Mouse (Mus musculus) hindbrain, embryonic 13.5 days (tissue): ENCODE results near the gene Tmem132e. TPM values are rescaled to one million over a fixed set of nuclear protein-coding genes. Genes with fewer than 3 reads are reported as not detected.

Experiments
- ATAC-seq: fragments of 200-750 bp; cut with Nextera tagmentation; 2 replicates; pipeline ENCODE4 v1.8.0; 2017; ENCODE audit warnings: moderate TSS enrichment; ENCODE audit not compliant: low FRiP score
- H3K27ac ChIP-seq: fragments of 300-500 bp; sonication (generic); 2 replicates; pipeline ENCODE4 v1.5.1; 2015; ENCODE audit warnings: inconsistent platforms, mild to moderate bottlenecking, moderate library complexity
- H3K27me3 ChIP-seq: fragments of 300-500 bp; sonication (generic); 2 replicates; pipeline ENCODE4 v1.6.1; 2015; ENCODE audit warnings: mild to moderate bottlenecking, inconsistent platforms
- H3K36me3 ChIP-seq: fragments of 300-500 bp; sonication (generic); 2 replicates; pipeline ENCODE4 v1.6.1; 2015; ENCODE audit warnings: mild to moderate bottlenecking, inconsistent platforms
- H3K4me1 ChIP-seq: fragments of 300-500 bp; sonication (generic); replicated peaks from 2 replicates; pipeline ENCODE4 v1.6.1; 2015; ENCODE audit warnings: inconsistent platforms
- H3K4me2 ChIP-seq: fragments of 300-500 bp; sonication (generic); 2 replicates; pipeline ENCODE4 v1.6.1; 2015; ENCODE audit warnings: inconsistent platforms, mild to moderate bottlenecking, moderate library complexity
- H3K4me3 ChIP-seq: fragments of 300-500 bp; sonication (generic); 2 replicates; pipeline ENCODE4 v1.5.1; 2015; ENCODE audit warnings: mild to moderate bottlenecking, inconsistent platforms
- H3K9ac ChIP-seq: fragments of 300-500 bp; sonication (generic); 2 replicates; pipeline ENCODE4 v1.6.1; 2015; ENCODE audit warnings: mild to moderate bottlenecking, inconsistent platforms
- H3K9me3 ChIP-seq: fragments of 300-500 bp; sonication (generic); 2 replicates; pipeline ENCODE4 v1.6.1; 2016; ENCODE audit warnings: inconsistent platforms
- WGBS: fragments of 180-500 bp; shearing (Covaris S2); methylation state at CpG from one replicate; pipeline ENCODE4 v1.1.7; 2015; 5-methylcytosine and 5-hydroxymethylcytosine counted together
- polyA plus RNA-seq: library from polyadenylated mRNA; unstranded; fragments of >200 nt; fragmentation: Nextera tagmentation; extraction: Ambion mirVana; gene quantifications from 2 replicates; pipeline ENCODE4 v1.2.1, GENCODE M21; 2015

Gene Tmem132e
- 2.0 and 2.2 TPM in 2 replicates for polyA plus RNA-seq

DNA sequence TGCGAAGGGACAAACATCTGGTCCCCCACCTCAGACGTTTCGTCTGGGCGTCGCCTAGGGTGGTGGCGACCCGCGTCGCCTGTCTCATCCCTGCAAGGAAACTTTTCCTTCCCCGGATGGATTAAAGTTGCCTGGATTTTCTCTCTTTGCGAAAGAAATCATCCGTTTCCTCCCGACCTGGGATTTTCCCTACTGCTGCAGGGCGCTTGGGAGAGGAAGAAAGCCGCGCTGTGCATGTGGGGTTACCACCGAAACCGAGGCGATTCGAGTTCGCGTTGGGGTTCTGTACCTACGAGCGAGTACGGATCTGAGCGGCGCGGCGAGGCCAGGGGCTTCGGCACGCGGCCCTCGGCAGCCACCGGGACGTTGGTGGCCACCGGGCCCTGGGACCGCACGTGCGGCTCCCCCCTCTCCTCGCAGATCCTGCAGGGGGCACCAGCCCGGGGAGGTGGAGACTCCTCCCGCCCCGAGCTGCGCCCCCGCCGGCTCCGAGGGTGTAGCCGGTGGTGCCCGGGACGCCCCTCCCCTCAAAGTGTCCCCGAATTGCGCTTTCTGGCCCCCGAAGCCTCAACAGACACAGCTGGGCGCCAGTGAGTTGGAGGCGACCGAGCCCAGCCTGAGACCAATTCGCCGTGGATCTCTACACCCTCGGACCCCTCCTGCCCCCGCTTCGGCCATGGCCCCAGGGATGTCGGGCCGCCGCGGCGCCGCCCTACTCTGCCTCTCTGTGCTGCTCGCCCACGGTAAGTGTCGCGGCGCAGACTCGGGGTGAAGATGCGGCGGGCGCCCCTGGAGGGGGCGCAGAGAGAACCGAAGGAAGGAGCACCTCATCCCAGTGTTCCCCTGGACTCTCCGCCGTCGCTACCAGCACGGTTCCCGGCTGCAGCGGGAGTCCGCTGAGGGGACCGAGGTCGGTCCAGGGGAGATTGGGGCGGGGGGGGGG is at the start of gene Tmem132e:
Gene Tmem132e, plus strand, starts transcription at position 530 of the 943 bp plus-strand sequence.
- peak; percentile 31 for ATAC-seq
- peak within 1 kb of the TSS; percentile 69 for H3K4me3 ChIP-seq
- under 1% methylated on average over 88 of the region's 88 CpGs for WGBS
- H3K9ac ChIP-seq: peak within 1 kb of the TSS; percentile 80
- peak within 1 kb of the TSS; percentile 76 for H3K27ac ChIP-seq
- no peaks in the 10 kb centered on the region for H3K36me3 ChIP-seq
- peaks cover 71% of the 10 kb centered on the region for H3K27me3 ChIP-seq
- H3K4me1 ChIP-seq: peaks cover 56% of the 10 kb centered on the region
- H3K4me2 ChIP-seq: peak within 1 kb of the TSS; percentile 96
- no peaks in the 10 kb centered on the region for H3K9me3 ChIP-seq

DNA sequence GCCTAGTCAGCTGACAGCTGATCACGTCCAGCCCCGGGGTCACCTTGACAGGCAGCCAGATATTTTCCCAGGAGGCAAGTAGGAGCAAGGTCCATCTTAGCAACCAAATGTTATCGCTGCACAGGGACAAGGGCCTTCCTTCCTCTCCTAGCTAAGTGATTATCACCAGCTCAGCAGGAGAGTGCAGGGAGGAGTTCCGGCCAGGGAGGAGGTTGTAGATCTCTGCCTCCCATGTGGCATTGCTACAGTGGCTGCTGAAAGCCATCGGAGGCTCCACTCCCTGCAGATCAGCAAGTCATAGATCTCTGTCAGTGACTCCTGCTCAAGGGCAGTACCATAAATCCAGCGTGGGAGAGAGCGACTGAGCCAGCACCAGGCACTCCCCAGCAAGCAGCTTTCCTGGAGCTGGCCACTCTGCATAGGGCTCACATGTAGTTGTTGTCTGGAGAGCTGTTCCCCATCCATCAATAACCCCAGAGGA is 48.7 kb upstream of the Tmem132e start:
- no peak overlapping the region for H3K4me2 ChIP-seq
- no peaks in the 10 kb centered on the region for H3K36me3 ChIP-seq
- H3K9ac ChIP-seq: no peak overlapping the region
- H3K4me3 ChIP-seq: no peak overlapping the region
- peak; percentile 46; the same call in 1 of the 2 replicates for ATAC-seq
- peak overlapping the region; percentile 67 for H3K27ac ChIP-seq
- H3K4me1 ChIP-seq: peaks cover 17% of the 10 kb centered on the region
- 29% methylated on average over 7 of the region's 7 CpGs for WGBS
- H3K9me3 ChIP-seq: no peaks in the 10 kb centered on the region
- H3K27me3 ChIP-seq: no peaks in the 10 kb centered on the region

DNA sequence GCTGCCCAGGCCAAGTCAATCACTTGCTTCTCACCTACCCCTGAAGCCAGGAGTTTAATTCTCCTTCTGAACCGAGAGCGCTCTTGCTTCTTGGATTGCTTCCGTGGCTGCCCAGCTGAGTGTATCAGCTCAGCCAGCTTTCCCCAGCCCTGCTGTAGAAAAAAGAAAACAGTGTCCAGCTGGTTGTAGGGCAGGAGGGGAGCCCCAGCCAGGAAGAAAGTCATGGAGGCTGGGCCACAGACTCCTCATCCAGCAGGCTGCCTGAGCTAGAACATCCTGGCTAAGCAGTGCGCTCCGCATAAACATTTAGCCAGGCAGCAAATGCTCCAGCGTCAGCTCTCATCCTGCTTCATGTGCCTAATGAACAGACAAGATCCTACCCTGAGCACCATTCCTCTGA is 48.3 kb upstream of the Tmem132e start:
- ATAC-seq: no peak
- Histone ChIP-seq H3K27me3 (no peaks in the 10 kb centered on the region), H3K9ac (no peak overlapping the region), H3K27ac (peak overlapping the region; percentile 67), H3K9me3 (no peaks in the 10 kb centered on the region), H3K4me3 (no peak overlapping the region), H3K36me3 (no peaks in the 10 kb centered on the region), H3K4me1 (peaks cover 18% of the 10 kb centered on the region), H3K4me2 (no peak overlapping the region)
- 40% methylated on average over 6 of the region's 6 CpGs for WGBS

DNA sequence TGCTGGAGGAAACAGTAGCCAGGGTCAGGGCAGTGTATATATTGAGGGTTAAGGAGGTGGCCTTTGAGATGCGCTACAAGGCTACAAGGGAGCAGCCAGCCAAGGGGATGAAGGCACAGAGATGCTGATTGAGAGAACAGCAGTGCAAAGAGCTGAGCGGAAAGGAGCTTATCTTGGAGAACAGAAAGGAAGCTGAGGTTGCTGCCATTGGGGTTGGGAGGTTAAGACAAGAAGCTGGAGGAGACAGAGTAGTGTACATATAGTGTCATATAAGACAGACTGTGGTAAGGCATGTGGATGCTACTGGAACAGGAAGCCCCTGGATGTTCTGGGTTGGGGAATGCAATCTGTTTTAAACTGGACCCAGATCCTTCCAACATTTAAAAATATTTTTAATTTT is 47.8 kb upstream of the Tmem132e start:
- H3K4me2 ChIP-seq: no peak overlapping the region
- no peaks in the 10 kb centered on the region for H3K36me3 ChIP-seq
- no peak overlapping the region for H3K9ac ChIP-seq
- H3K4me3 ChIP-seq: no peak overlapping the region
- no peaks in the 10 kb centered on the region for H3K9me3 ChIP-seq
- H3K27me3 ChIP-seq: no peaks in the 10 kb centered on the region
- H3K27ac ChIP-seq: peak overlapping the region; percentile 67; the same call in 1 of the 2 replicates
- WGBS: 54% methylated on average over 2 of the region's 2 CpGs
- H3K4me1 ChIP-seq: peaks cover 23% of the 10 kb centered on the region
- ATAC-seq: no peak

DNA sequence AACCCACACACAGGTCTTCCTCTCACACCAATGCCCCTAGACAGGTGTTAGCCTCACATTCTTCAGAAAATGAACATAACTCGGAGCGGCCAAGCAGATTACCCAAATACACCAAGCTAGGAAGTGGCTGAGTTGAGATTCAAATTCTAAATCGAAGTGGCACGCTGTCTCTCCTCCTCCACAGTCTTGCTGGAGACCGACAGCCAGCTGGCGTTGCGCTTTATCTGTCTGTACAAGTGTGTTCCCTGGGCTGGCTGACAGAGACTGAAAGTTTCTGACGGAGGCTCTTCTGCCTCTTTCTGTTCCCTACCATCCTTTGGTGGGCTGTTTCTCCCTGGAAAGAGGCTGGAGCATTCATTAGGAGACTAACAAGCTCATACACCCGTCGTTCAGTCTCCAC is 37.7 kb upstream of the Tmem132e start:
- H3K9ac ChIP-seq: no peak overlapping the region
- H3K36me3 ChIP-seq: no peaks in the 10 kb centered on the region
- no peaks in the 10 kb centered on the region for H3K27me3 ChIP-seq
- H3K4me3 ChIP-seq: no peak overlapping the region
- H3K4me1 ChIP-seq: peaks cover 2% of the 10 kb centered on the region; the same call in 1 of the 2 replicates
- WGBS: 84% methylated on average over 10 of the region's 10 CpGs
- no peak overlapping the region for H3K27ac ChIP-seq
- ATAC-seq: no peak
- no peaks in the 10 kb centered on the region for H3K9me3 ChIP-seq
- H3K4me2 ChIP-seq: no peak overlapping the region

DNA sequence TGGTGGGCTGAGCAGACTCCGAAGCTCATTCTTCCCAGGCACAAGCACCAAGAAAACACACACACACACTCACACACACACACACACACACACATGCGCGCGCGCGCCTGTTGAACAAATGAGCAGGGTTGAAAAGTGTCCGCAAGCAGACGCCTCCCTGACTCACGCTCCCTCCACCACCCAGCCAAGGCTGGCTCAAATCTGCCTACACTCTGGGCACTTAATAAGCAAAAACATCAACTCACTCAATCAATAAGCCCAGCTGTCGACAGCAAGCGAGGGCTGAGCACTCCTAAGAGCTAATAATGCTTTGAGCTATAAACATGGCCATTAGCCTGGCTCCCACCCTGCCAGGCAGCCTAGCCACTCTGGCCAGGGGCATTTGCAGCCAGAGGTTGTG is 18.5 kb upstream of the Tmem132e start:
- 69% methylated on average over 11 of the region's 11 CpGs for WGBS
- Histone ChIP-seq H3K9ac (no peak overlapping the region), H3K9me3 (no peaks in the 10 kb centered on the region), H3K36me3 (no peaks in the 10 kb centered on the region), H3K27me3 (peaks cover 12% of the 10 kb centered on the region; the same call in 1 of the 2 replicates), H3K4me2 (no peak overlapping the region), H3K4me3 (no peak overlapping the region), H3K27ac (no peak overlapping the region), H3K4me1 (peaks cover 15% of the 10 kb centered on the region)
- ATAC-seq: no peak

DNA sequence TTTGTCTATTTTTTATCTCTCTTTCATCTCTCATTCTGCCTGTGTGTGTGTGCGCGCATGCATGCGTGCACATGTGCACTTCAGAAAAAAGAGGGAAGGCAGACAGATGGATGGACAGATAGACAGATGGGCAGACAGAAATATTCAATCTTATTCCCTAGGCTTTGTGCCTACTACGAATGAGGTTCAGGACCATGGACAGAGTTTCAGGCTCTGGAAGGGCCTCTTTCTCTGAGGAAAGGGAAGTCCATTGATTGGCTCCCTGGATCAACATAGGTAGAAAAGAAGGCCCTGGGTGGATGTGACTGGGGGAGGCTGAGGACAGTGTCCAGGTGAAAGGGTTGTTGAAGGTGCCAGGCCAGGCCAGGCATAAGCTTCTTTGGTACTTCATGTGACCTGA is 17.1 kb upstream of the Tmem132e start:
- H3K36me3 ChIP-seq: no peaks in the 10 kb centered on the region
- H3K27ac ChIP-seq: no peak overlapping the region
- 62% methylated on average over 4 of the region's 4 CpGs for WGBS
- no peak overlapping the region for H3K9ac ChIP-seq
- H3K4me2 ChIP-seq: no peak overlapping the region
- ATAC-seq: no peak
- H3K4me1 ChIP-seq: peaks cover 15% of the 10 kb centered on the region
- H3K9me3 ChIP-seq: no peaks in the 10 kb centered on the region
- no peak overlapping the region for H3K4me3 ChIP-seq
- peaks cover 7% of the 10 kb centered on the region; the same call in 1 of the 2 replicates for H3K27me3 ChIP-seq

DNA sequence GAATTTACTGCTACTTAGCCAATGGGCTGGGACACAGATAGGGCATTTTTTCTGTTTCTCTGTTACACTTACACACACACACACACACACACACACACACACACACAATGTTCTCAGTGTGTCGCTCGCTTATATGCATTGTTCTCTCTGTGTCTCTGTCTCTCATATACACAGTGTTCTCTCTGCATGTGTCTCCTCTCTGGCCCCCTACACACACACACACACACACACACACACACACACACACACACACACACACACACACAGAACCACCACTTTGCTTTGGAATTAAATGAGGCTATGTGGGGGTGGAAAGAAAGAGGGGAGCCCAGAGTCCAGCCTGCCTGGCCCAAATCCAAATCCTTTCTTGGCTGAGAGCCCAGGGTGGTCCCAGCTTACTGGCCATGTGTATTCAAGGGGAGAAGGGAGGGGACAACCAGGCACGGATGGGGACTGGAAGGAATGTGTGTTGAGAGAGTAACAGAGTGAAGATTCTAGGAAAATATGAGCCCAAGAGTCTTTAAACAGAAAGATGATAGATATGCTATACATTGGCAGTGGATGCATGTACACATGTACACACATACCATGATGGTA is 8.0 kb upstream of the Tmem132e start:
- Histone ChIP-seq H3K9me3 (no peaks in the 10 kb centered on the region), H3K9ac (no peak overlapping the region), H3K36me3 (no peaks in the 10 kb centered on the region), H3K27ac (0 out of 2 replicates have a peak overlapping the region, but pooled peaks have one; percentile 8), H3K4me3 (no peak overlapping the region), H3K4me1 (peaks cover 19% of the 10 kb centered on the region; the same call in 1 of the 2 replicates), H3K4me2 (no peak overlapping the region), H3K27me3 (peaks cover 41% of the 10 kb centered on the region)
- 40% methylated on average over 3 of the region's 3 CpGs for WGBS
- ATAC-seq: peak; percentile 76

DNA sequence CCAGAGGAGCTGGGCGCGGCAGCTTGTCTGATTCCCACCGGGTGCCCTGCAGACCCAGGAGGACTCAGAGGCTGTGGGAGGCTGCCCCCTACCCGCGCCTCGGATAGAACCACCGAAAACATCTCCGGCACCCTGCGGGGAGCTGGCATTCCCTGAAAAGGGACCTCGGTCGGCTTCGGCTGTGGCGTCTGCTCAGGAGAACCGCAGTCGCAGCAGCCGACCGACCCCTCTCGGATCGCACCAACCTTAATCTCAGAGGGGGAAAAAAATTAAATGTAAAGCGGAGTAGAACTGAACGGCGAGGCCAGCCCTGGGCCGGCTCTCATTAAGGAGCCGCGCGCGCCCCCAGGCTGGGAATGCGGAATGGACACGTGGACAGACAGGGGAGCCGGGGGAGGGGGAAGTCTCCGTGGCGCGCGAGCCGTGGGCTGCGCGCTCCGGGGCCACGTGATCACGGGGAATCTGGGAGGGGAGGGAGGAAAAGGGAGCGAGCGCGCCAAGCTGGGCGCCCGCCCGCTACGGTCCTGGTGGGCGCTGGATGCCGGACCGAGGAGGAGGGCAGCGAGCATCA is 1.6 kb upstream of the Tmem132e start:
- peak overlapping the region; percentile 76 for H3K27ac ChIP-seq
- peaks cover 77% of the 10 kb centered on the region for H3K27me3 ChIP-seq
- ATAC-seq: peak; percentile 75
- H3K36me3 ChIP-seq: no peaks in the 10 kb centered on the region
- peak overlapping the region; percentile 69 for H3K4me3 ChIP-seq
- peaks cover 50% of the 10 kb centered on the region for H3K4me1 ChIP-seq
- H3K9me3 ChIP-seq: no peaks in the 10 kb centered on the region
- H3K9ac ChIP-seq: peak overlapping the region; percentile 80
- WGBS: under 1% methylated on average over 51 of the region's 51 CpGs
- peak overlapping the region; percentile 96 for H3K4me2 ChIP-seq

DNA sequence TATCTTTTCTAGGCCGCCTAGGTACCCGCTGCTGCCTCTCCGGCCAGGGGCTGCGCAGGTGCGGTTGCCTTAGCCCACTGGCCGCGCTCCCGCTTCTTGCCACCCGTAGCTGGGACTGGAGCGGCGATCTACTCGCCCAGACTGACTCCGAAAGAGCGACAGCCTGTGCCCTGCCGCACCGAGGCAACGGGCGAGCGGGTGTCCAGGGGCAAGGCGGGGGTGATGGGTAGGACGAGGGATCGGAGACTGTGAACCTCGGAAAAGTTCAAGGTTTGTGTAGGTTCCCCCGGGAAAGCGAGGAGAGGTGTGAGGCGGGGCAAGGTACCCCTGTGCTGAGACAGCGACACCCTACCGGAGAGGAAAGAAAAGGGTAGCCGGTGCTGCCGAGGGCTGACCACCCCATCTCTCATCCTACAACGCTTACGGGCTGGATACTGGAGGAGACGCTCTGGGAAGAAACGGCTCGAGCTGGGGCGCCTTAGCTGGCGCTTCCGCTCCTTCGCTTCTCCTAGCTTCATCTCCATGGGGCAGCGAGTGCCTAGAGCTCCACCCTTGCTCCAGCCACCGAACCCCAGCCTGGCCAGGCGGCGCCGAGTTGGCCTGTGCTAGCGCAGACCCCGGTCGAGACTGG is 874 bp upstream of the Tmem132e start:
- peak overlapping the region; percentile 96 for H3K4me2 ChIP-seq
- H3K27me3 ChIP-seq: peaks cover 75% of the 10 kb centered on the region
- peak overlapping the region; percentile 69 for H3K4me3 ChIP-seq
- H3K4me1 ChIP-seq: peaks cover 53% of the 10 kb centered on the region
- ATAC-seq: 0 out of 2 replicates have a peak, but pooled peaks have one; percentile 5
- H3K36me3 ChIP-seq: no peaks in the 10 kb centered on the region
- H3K9ac ChIP-seq: peak overlapping the region; percentile 80
- H3K9me3 ChIP-seq: no peaks in the 10 kb centered on the region
- WGBS: under 1% methylated on average over 47 of the region's 47 CpGs
- H3K27ac ChIP-seq: peak overlapping the region; percentile 76

DNA sequence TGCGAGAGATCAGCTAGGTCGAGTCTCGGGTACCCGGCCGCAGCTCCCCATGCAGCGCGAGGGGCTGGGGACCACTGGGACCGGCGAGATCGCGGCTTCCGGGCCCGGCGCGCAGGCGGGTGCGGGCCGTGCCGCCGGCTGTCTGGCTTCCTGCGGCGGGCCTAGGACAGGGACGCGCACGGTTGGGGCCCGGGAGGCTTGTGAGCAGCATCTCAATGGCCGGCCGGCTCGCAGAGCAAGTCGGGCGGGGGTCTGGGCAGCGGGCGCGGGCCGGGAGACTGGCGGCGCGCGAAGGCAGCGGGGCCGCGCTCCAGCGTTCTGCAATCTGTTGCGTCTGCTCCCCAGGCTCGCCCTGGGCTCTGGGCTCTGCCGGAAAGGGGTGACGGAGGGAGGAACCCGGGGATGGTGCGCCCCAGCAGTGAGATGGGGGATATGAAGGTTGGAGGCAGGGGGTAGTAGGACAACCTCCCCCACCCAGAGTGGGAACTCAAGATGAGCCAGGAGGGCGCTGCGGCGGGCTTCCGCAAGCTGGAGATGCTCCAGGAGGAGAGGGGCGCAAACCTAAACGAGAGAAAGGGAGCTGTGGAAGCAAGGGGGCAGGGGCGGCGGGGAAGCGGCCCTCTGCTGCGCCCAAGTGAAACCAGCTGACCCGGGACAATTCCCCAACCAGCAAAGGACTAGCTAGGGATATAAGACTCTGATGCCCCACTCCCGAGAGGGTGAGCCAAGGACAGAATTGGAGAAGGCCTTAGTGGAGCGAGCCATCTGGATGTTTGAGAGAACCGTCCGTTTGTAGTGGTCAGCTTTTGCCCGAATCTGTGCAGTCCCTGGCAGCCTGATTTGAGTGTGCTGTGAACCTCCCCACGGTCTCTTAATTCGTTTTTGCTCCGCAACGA is 944 bp downstream of the Tmem132e start:
- no peaks in the 10 kb centered on the region for H3K36me3 ChIP-seq
- peaks cover 69% of the 10 kb centered on the region for H3K27me3 ChIP-seq
- H3K4me1 ChIP-seq: peaks cover 56% of the 10 kb centered on the region
- H3K9me3 ChIP-seq: no peaks in the 10 kb centered on the region
- WGBS: under 1% methylated on average over 69 of the region's 69 CpGs
- H3K4me3 ChIP-seq: peak overlapping the region; percentile 69
- peak overlapping the region; percentile 96 for H3K4me2 ChIP-seq
- H3K27ac ChIP-seq: peak overlapping the region; percentile 76
- H3K9ac ChIP-seq: peak overlapping the region; percentile 80
- peak; percentile 41; the same call in 1 of the 2 replicates for ATAC-seq
